Mouse (Mus musculus): ENCODE results near the gene Adat3. TPM values are rescaled to one million over a fixed set of nuclear protein-coding genes. Genes with fewer than 3 reads are reported as not detected.

Adat3 gene
- total RNA-seq, 1 experiment = 12.7 TPM

DNA sequence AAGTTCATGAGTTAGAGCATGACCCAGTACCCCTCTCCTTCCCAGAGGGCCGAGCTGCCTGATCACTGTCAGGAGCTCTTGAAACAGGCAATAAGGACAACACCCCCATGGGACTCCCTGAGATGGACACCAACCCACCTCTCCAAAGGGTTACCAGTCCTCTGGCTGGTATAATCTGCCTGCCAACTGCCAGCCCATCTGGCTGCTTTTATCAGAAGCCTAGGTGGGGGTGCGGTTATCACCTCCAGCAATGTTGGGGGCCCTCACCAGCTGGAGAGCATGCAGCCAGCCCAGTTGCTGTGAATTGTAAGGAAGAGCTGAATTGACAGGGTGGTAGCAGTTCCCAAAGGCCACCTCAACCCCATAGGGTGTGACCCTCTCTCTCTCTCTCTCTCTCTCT lies 30.2 kb upstream of the Adat3 start:
- in situ Hi-C loops (cut with MboI; ENCODE audit: low sequenced_read_pairs in 2 of 2, unreplicated experiment in 2 of 2) = no loop called here
- H3K27ac ChIP-seq (ENCODE audit: insufficient read depth, low read depth, low read length, poor library complexity, severe bottlenecking) = no peak overlapping the region
- no peak overlapping the region for H3K4me3 ChIP-seq (ENCODE audit: insufficient read depth in 1 of 2, low read depth in 1 of 2, low read length in 2 of 2, poor library complexity in 1 of 2, severe bottlenecking in 1 of 2)
- no peak for DNase-seq (ENCODE audit: low read depth, low spot score)
- H3K36me3 ChIP-seq (ENCODE audit: control insufficient read depth, insufficient read depth, low read length, poor library complexity, severe bottlenecking) = peaks cover 12% of the 10 kb centered on the region; the same call in 1 of the 2 replicates
- no peaks in the 10 kb centered on the region for H3K9me3 ChIP-seq (ENCODE audit: control insufficient read depth, insufficient read depth, low read depth, low read length)
- TF ChIP-seq HCFC1 (IDR thresholded peaks at IDR 0.05; ENCODE audit: borderline replicate concordance, insufficient read depth, low read length) = no peak
- TF ChIP-seq CHD2 (IDR thresholded peaks at IDR 0.05; ENCODE audit: low read depth, low read length) = no peak
- TF ChIP-seq MAFK (IDR thresholded peaks at IDR 0.05; ENCODE audit: insufficient read depth, low read depth, low read length) = no peak
- TF ChIP-seq ZC3H11A (IDR thresholded peaks at IDR 0.05; ENCODE audit: borderline replicate concordance, low read depth, low read length) = no peak
- H3K9ac ChIP-seq (ENCODE audit: insufficient read depth, low read depth, low read length, poor library complexity, severe bottlenecking) = no peak overlapping the region
- peaks cover 12 to 57% of the 10 kb centered on the region in 2 experiments for H3K4me1 ChIP-seq (ENCODE audit: control insufficient read depth in 2 of 2, insufficient read depth in 2 of 2, low read length in 2 of 2, poor library complexity in 1 of 2)

- no peak overlapping the region for H3K4me3 ChIP-seq (ENCODE audit: insufficient read depth in 1 of 2, low read depth in 1 of 2, low read length in 2 of 2, poor library complexity in 1 of 2, severe bottlenecking in 1 of 2)
- peaks cover 12 to 58% of the 10 kb centered on the region in 2 experiments for H3K4me1 ChIP-seq (ENCODE audit: control insufficient read depth in 2 of 2, insufficient read depth in 2 of 2, low read length in 2 of 2, poor library complexity in 1 of 2)
- H3K36me3 ChIP-seq (ENCODE audit: control insufficient read depth, insufficient read depth, low read length, poor library complexity, severe bottlenecking) = peaks cover 2% of the 10 kb centered on the region; the same call in 1 of the 2 replicates
- in situ Hi-C loops (cut with MboI; ENCODE audit: low sequenced_read_pairs in 2 of 2, unreplicated experiment in 2 of 2) = no loop called here
- no peak overlapping the region for H3K27ac ChIP-seq (ENCODE audit: insufficient read depth, low read depth, low read length, poor library complexity, severe bottlenecking)
- no peak for DNase-seq (ENCODE audit: low read depth, low spot score)
- no peaks in the 10 kb centered on the region for H3K9me3 ChIP-seq (ENCODE audit: control insufficient read depth, insufficient read depth, low read depth, low read length)
- no peak overlapping the region for H3K9ac ChIP-seq (ENCODE audit: insufficient read depth, low read depth, low read length, poor library complexity, severe bottlenecking)
- no peak for TF ChIP-seq ZNF384 (IDR thresholded peaks at IDR 0.05; ENCODE audit: low read depth, low read length)
- TF ChIP-seq CHD2 (IDR thresholded peaks at IDR 0.05; ENCODE audit: low read depth, low read length) = no peak
- TF ChIP-seq ZC3H11A (IDR thresholded peaks at IDR 0.05; ENCODE audit: borderline replicate concordance, low read depth, low read length) = no peak
- TF ChIP-seq HCFC1 (IDR thresholded peaks at IDR 0.05; ENCODE audit: borderline replicate concordance, insufficient read depth, low read length) = no peak
- no peak for TF ChIP-seq MAFK (IDR thresholded peaks at IDR 0.05; ENCODE audit: insufficient read depth, low read depth, low read length)
Measured at GRCm38 (mm10) chr10:80573944-80574343, 28.7 kb upstream of the Adat3 start.

- Histone ChIP-seq H3K27ac (ENCODE audit: insufficient read depth, low read depth, low read length, poor library complexity, severe bottlenecking) (no peak overlapping the region), H3K9ac (ENCODE audit: insufficient read depth, low read depth, low read length, poor library complexity, severe bottlenecking) (peak overlapping the region; percentile 95; the same call in 1 of the 2 replicates), H3K9me3 (ENCODE audit: control insufficient read depth, insufficient read depth, low read depth, low read length) (no peaks in the 10 kb centered on the region), H3K4me1 (ENCODE audit: control insufficient read depth in 2 of 2, insufficient read depth in 2 of 2, low read length in 2 of 2, poor library complexity in 1 of 2) (peaks cover 7 to 50% of the 10 kb centered on the region in 2 experiments), H3K36me3 (ENCODE audit: control insufficient read depth, insufficient read depth, low read length, poor library complexity, severe bottlenecking) (0 out of 2 replicates have a peak, but pooled peaks cover 2% of the 10 kb centered on the region), H3K4me3 (ENCODE audit: insufficient read depth in 1 of 2, low read depth in 1 of 2, low read length in 2 of 2, poor library complexity in 1 of 2, severe bottlenecking in 1 of 2) (peak overlapping the region in 1 of 2 experiments; percentile 96; a peak in 2 of 4 replicates)
- in situ Hi-C loops (cut with MboI; ENCODE audit: low sequenced_read_pairs in 2 of 2, unreplicated experiment in 2 of 2) = no loop called here
- DNase-seq (ENCODE audit: low read depth, low spot score) = no peak
- TF ChIP-seq MAFK (IDR thresholded peaks at IDR 0.05; ENCODE audit: insufficient read depth, low read depth, low read length) (no peak), CHD2 (IDR thresholded peaks at IDR 0.05; ENCODE audit: low read depth, low read length) (no peak), ZNF384 (IDR thresholded peaks at IDR 0.05; ENCODE audit: low read depth, low read length) (no peak), HCFC1 (IDR thresholded peaks at IDR 0.05; ENCODE audit: borderline replicate concordance, insufficient read depth, low read length) (no peak), ZC3H11A (IDR thresholded peaks at IDR 0.05; ENCODE audit: borderline replicate concordance, low read depth, low read length) (no peak)
Measured at GRCm38 (mm10) chr10:80574896-80575295, 27.8 kb upstream of the Adat3 start.

GRCm38 (mm10) chr10:80575925-80576324 lies 26.8 kb upstream of the Adat3 start:
- Histone ChIP-seq H3K9me3 (ENCODE audit: control insufficient read depth, insufficient read depth, low read depth, low read length) (no peaks in the 10 kb centered on the region), H3K27ac (ENCODE audit: insufficient read depth, low read depth, low read length, poor library complexity, severe bottlenecking) (peak overlapping the region; percentile 83; the same call in 1 of the 2 replicates), H3K36me3 (ENCODE audit: control insufficient read depth, insufficient read depth, low read length, poor library complexity, severe bottlenecking) (0 out of 2 replicates have a peak, but pooled peaks cover 2% of the 10 kb centered on the region), H3K4me3 (ENCODE audit: insufficient read depth in 1 of 2, low read depth in 1 of 2, low read length in 2 of 2, poor library complexity in 1 of 2, severe bottlenecking in 1 of 2) (peak overlapping the region; percentile 96), H3K9ac (ENCODE audit: insufficient read depth, low read depth, low read length, poor library complexity, severe bottlenecking) (peak overlapping the region; percentile 95), H3K4me1 (ENCODE audit: control insufficient read depth in 2 of 2, insufficient read depth in 2 of 2, low read length in 2 of 2, poor library complexity in 1 of 2) (peaks cover 7 to 41% of the 10 kb centered on the region in 2 experiments)
- DNase-seq (ENCODE audit: low read depth, low spot score) = no peak
- in situ Hi-C loops (cut with MboI; ENCODE audit: low sequenced_read_pairs in 2 of 2, unreplicated experiment in 2 of 2) = no loop called here
- no peak for TF ChIP-seq ZNF384 (IDR thresholded peaks at IDR 0.05; ENCODE audit: low read depth, low read length)
- TF ChIP-seq HCFC1 (IDR thresholded peaks at IDR 0.05; ENCODE audit: borderline replicate concordance, insufficient read depth, low read length) = no peak
- no peak for TF ChIP-seq CHD2 (IDR thresholded peaks at IDR 0.05; ENCODE audit: low read depth, low read length)
- no peak for TF ChIP-seq ZC3H11A (IDR thresholded peaks at IDR 0.05; ENCODE audit: borderline replicate concordance, low read depth, low read length)
- TF ChIP-seq MAFK (IDR thresholded peaks at IDR 0.05; ENCODE audit: insufficient read depth, low read depth, low read length) = no peak

Data from ES-E14 (cell line).